Mouse (Mus musculus) cortical plate, adult 2 months (tissue): ENCODE measurements around the gene Hist1h2ac.

Experiments
- CTCF ChIP-seq: fragments of 200-500 bp; IDR thresholded peaks from 2 replicates; pipeline ENCODE4 v1.5.1; 2011; ENCODE audit warnings: mild to moderate bottlenecking, control low read depth, low read length; ENCODE audit not compliant: insufficient read depth; ENCODE audit errors: extremely low read depth
- POLR2A ChIP-seq: fragments of 200-500 bp; IDR thresholded peaks from 2 replicates; pipeline ENCODE4 v1.6.1; 2011; ENCODE audit warnings: mild to moderate bottlenecking, low read length, control low read depth; ENCODE audit not compliant: insufficient read depth; ENCODE audit errors: extremely low read depth

- TF ChIP-seq CTCF (no peak), POLR2A (no peak)
Measured at GRCm38 (mm10) chr13:23706771-23707170, 23.0 kb upstream of the Hist1h2ac start.
